Mouse (Mus musculus): ENCODE results near the gene Pink1. TPM values are rescaled to one million over a fixed set of nuclear protein-coding genes. Genes with fewer than 3 reads are reported as not detected.

The Pink1 gene
- polyA plus RNA-seq, 1 experiment = 9.7 TPM

- TF ChIP-seq MYOG (IDR thresholded peaks at IDR 0.05; ENCODE audit: control insufficient read depth, extremely low read depth, insufficient read length) (no peak), CTCF (IDR thresholded peaks at IDR 0.05; ENCODE audit: control insufficient read depth, insufficient read depth, insufficient read length) (no peak), CEBPB (IDR thresholded peaks at IDR 0.05; ENCODE audit: low read depth) (no peak), FOSL1 (IDR thresholded peaks at IDR 0.05; ENCODE audit: insufficient read depth, low read length, poor library complexity, severe bottlenecking) (no peak), USF1 (IDR thresholded peaks at IDR 0.05; ENCODE audit: low read depth) (no peak), MYOD1 (IDR thresholded peaks at IDR 0.05; ENCODE audit: control insufficient read depth, insufficient read length, low read depth) (no peak), MAX (IDR thresholded peaks at IDR 0.05) (no peak)
Measured at GRCm38 (mm10) chr4:138324451-138324850, 1.7 kb downstream of the Pink1 start.

GRCm38 (mm10) chr4:138323753-138324152 lies 2.4 kb downstream of the Pink1 start:
- Histone ChIP-seq H3K79me3 (ENCODE audit: low read depth) (no peaks in the 10 kb centered on the region), H3K27me3 (ENCODE audit: control insufficient read depth, insufficient read depth, insufficient read length) (no peaks in the 10 kb centered on the region), H3K79me2 (ENCODE audit: control insufficient read depth, insufficient read depth) (no peaks in the 10 kb centered on the region), H3ac (ENCODE audit: control insufficient read depth, insufficient read length, low read depth) (no peak overlapping the region), H3K36me3 (ENCODE audit: control insufficient read depth, insufficient read depth) (no peaks in the 10 kb centered on the region), H3K4me3 (ENCODE audit: insufficient read depth, poor library complexity, severe bottlenecking) (no peak overlapping the region)
- no peak for TF ChIP-seq USF1 (IDR thresholded peaks at IDR 0.05; ENCODE audit: low read depth)
- TF ChIP-seq MYOG (IDR thresholded peaks at IDR 0.05; ENCODE audit: control insufficient read depth, extremely low read depth, insufficient read length) = no peak
- TF ChIP-seq MAX (IDR thresholded peaks at IDR 0.05) = no peak
- no peak for TF ChIP-seq FOSL1 (IDR thresholded peaks at IDR 0.05; ENCODE audit: insufficient read depth, low read length, poor library complexity, severe bottlenecking)
- no peak for TF ChIP-seq CTCF (IDR thresholded peaks at IDR 0.05; ENCODE audit: control insufficient read depth, insufficient read depth, insufficient read length)
- no peak for TF ChIP-seq MYOD1 (IDR thresholded peaks at IDR 0.05; ENCODE audit: control insufficient read depth, insufficient read length, low read depth)
- no peak for TF ChIP-seq CEBPB (IDR thresholded peaks at IDR 0.05; ENCODE audit: low read depth)

More at GRCm38 (mm10) chr4:138324451-138324850, 1.7 kb downstream of the Pink1 start:
- no peak overlapping the region for H3ac ChIP-seq (ENCODE audit: control insufficient read depth, insufficient read length, low read depth)
- no peaks in the 10 kb centered on the region for H3K36me3 ChIP-seq (ENCODE audit: control insufficient read depth, insufficient read depth)
- no peaks in the 10 kb centered on the region for H3K79me2 ChIP-seq (ENCODE audit: control insufficient read depth, insufficient read depth)
- no peak overlapping the region for H3K4me3 ChIP-seq (ENCODE audit: insufficient read depth, poor library complexity, severe bottlenecking)
- H3K79me3 ChIP-seq (ENCODE audit: low read depth) = no peaks in the 10 kb centered on the region
- no peaks in the 10 kb centered on the region for H3K27me3 ChIP-seq (ENCODE audit: control insufficient read depth, insufficient read depth, insufficient read length)

- Histone ChIP-seq H3ac (ENCODE audit: control insufficient read depth, insufficient read length, low read depth) (no peak overlapping the region), H3K36me3 (ENCODE audit: control insufficient read depth, insufficient read depth) (no peaks in the 10 kb centered on the region), H3K79me3 (ENCODE audit: low read depth) (no peaks in the 10 kb centered on the region), H3K4me3 (ENCODE audit: insufficient read depth, poor library complexity, severe bottlenecking) (no peak overlapping the region), H3K27me3 (ENCODE audit: control insufficient read depth, insufficient read depth, insufficient read length) (no peaks in the 10 kb centered on the region), H3K79me2 (ENCODE audit: control insufficient read depth, insufficient read depth) (no peaks in the 10 kb centered on the region)
- TF ChIP-seq FOSL1 (IDR thresholded peaks at IDR 0.05; ENCODE audit: insufficient read depth, low read length, poor library complexity, severe bottlenecking) = no peak
- TF ChIP-seq MAX (IDR thresholded peaks at IDR 0.05) = no peak
- TF ChIP-seq MYOG (IDR thresholded peaks at IDR 0.05; ENCODE audit: control insufficient read depth, extremely low read depth, insufficient read length) = no peak
- no peak for TF ChIP-seq USF1 (IDR thresholded peaks at IDR 0.05; ENCODE audit: low read depth)
- TF ChIP-seq MYOD1 (IDR thresholded peaks at IDR 0.05; ENCODE audit: control insufficient read depth, insufficient read length, low read depth) = no peak
- TF ChIP-seq CTCF (IDR thresholded peaks at IDR 0.05; ENCODE audit: control insufficient read depth, insufficient read depth, insufficient read length) = no peak
- TF ChIP-seq CEBPB (IDR thresholded peaks at IDR 0.05; ENCODE audit: low read depth) = no peak
Measured at GRCm38 (mm10) chr4:138322692-138323091, 3.4 kb downstream of the Pink1 start.

- Histone ChIP-seq H3K27me3 (ENCODE audit: control insufficient read depth, insufficient read depth, insufficient read length) (no peaks in the 10 kb centered on the region), H3ac (ENCODE audit: control insufficient read depth, insufficient read length, low read depth) (no peak overlapping the region)
Measured at GRCm38 (mm10) chr4:138321488-138321887, 4.6 kb downstream of the Pink1 start.

GRCm38 (mm10) chr4:138320711-138321110 lies 5.4 kb downstream of the Pink1 start:
- no peak for TF ChIP-seq CEBPB (IDR thresholded peaks at IDR 0.05; ENCODE audit: low read depth)
- no peak for TF ChIP-seq FOSL1 (IDR thresholded peaks at IDR 0.05; ENCODE audit: insufficient read depth, low read length, poor library complexity, severe bottlenecking)
- no peak for TF ChIP-seq MAX (IDR thresholded peaks at IDR 0.05)
- no peak for TF ChIP-seq CTCF (IDR thresholded peaks at IDR 0.05; ENCODE audit: control insufficient read depth, insufficient read depth, insufficient read length)
- TF ChIP-seq USF1 (IDR thresholded peaks at IDR 0.05; ENCODE audit: low read depth) = no peak
- TF ChIP-seq MYOD1 (IDR thresholded peaks at IDR 0.05; ENCODE audit: control insufficient read depth, insufficient read length, low read depth) = no peak
- TF ChIP-seq MYOG (IDR thresholded peaks at IDR 0.05; ENCODE audit: control insufficient read depth, extremely low read depth, insufficient read length) = no peak

More at GRCm38 (mm10) chr4:138321488-138321887, 4.6 kb downstream of the Pink1 start:
- no peaks in the 10 kb centered on the region for H3K79me2 ChIP-seq (ENCODE audit: control insufficient read depth, insufficient read depth)
- H3K4me3 ChIP-seq (ENCODE audit: insufficient read depth, poor library complexity, severe bottlenecking) = no peak overlapping the region
- H3K79me3 ChIP-seq (ENCODE audit: low read depth) = no peaks in the 10 kb centered on the region
- no peak for TF ChIP-seq CTCF (IDR thresholded peaks at IDR 0.05; ENCODE audit: control insufficient read depth, insufficient read depth, insufficient read length)
- no peak for TF ChIP-seq MYOD1 (IDR thresholded peaks at IDR 0.05; ENCODE audit: control insufficient read depth, insufficient read length, low read depth)
- TF ChIP-seq MYOG (IDR thresholded peaks at IDR 0.05; ENCODE audit: control insufficient read depth, extremely low read depth, insufficient read length) = no peak
- TF ChIP-seq USF1 (IDR thresholded peaks at IDR 0.05; ENCODE audit: low read depth) = no peak
- TF ChIP-seq MAX (IDR thresholded peaks at IDR 0.05) = no peak
- no peak for TF ChIP-seq FOSL1 (IDR thresholded peaks at IDR 0.05; ENCODE audit: insufficient read depth, low read length, poor library complexity, severe bottlenecking)
- TF ChIP-seq CEBPB (IDR thresholded peaks at IDR 0.05; ENCODE audit: low read depth) = no peak
- no peaks in the 10 kb centered on the region for H3K36me3 ChIP-seq (ENCODE audit: control insufficient read depth, insufficient read depth)

More at GRCm38 (mm10) chr4:138320711-138321110, 5.4 kb downstream of the Pink1 start:
- Histone ChIP-seq H3K27me3 (ENCODE audit: control insufficient read depth, insufficient read depth, insufficient read length) (no peaks in the 10 kb centered on the region), H3K79me3 (ENCODE audit: low read depth) (no peaks in the 10 kb centered on the region), H3K4me3 (ENCODE audit: insufficient read depth, poor library complexity, severe bottlenecking) (no peak overlapping the region), H3K79me2 (ENCODE audit: control insufficient read depth, insufficient read depth) (no peaks in the 10 kb centered on the region), H3K36me3 (ENCODE audit: control insufficient read depth, insufficient read depth) (no peaks in the 10 kb centered on the region), H3ac (ENCODE audit: control insufficient read depth, insufficient read length, low read depth) (no peak overlapping the region)
